Mouse (Mus musculus) midbrain, embryonic 13.5 days (tissue): ENCODE measurements at regions not wholly inside any gene's neighbourhood (a gene's known extent, or its start where the extent isn't known, plus 50 kb on each side); places are given as distances from the start of the nearest gene placed in this dataset.

ENCODE experiments used
- ATAC-seq: fragments of 200-750 bp; cut with Nextera tagmentation; 2 replicates; pipeline ENCODE4 v1.8.0; 2017; ENCODE audit warnings: mild to moderate bottlenecking, moderate TSS enrichment, moderate library complexity
- H3K27ac ChIP-seq: fragments of 300-500 bp; sonication (generic); 2 replicates; pipeline ENCODE4 v1.5.1; 2015; ENCODE audit warnings: inconsistent platforms, mild to moderate bottlenecking, moderate library complexity
- H3K27me3 ChIP-seq: fragments of 300-500 bp; sonication (generic); 2 replicates; pipeline ENCODE4 v1.6.1; 2015; ENCODE audit warnings: mild to moderate bottlenecking, inconsistent platforms
- H3K36me3 ChIP-seq: fragments of 300-500 bp; sonication (generic); 2 replicates; pipeline ENCODE4 v1.6.1; 2015; ENCODE audit warnings: mild to moderate bottlenecking, inconsistent platforms
- H3K4me1 ChIP-seq: fragments of 300-500 bp; sonication (generic); replicated peaks from 2 replicates; pipeline ENCODE4 v1.6.1; 2015; ENCODE audit warnings: inconsistent platforms
- H3K4me2 ChIP-seq: fragments of 300-500 bp; sonication (generic); replicated peaks from 2 replicates; pipeline ENCODE4 v1.6.1; 2015; ENCODE audit warnings: moderate library complexity, mild to moderate bottlenecking, inconsistent platforms
- H3K4me3 ChIP-seq: fragments of 300-500 bp; sonication (generic); replicated peaks from 2 replicates; pipeline ENCODE4 v1.5.1; 2015; ENCODE audit warnings: mild to moderate bottlenecking, inconsistent platforms
- H3K9ac ChIP-seq: fragments of 300-500 bp; sonication (generic); replicated peaks from 2 replicates; pipeline ENCODE4 v1.6.1; 2015; ENCODE audit warnings: mild to moderate bottlenecking, inconsistent platforms
- H3K9me3 ChIP-seq: fragments of 300-500 bp; sonication (generic); 2 replicates; pipeline ENCODE4 v1.6.1; 2016; ENCODE audit warnings: mild to moderate bottlenecking, inconsistent platforms
- WGBS: fragments of 180-500 bp; shearing (Covaris S2); methylation state at CpG from one replicate; pipeline ENCODE4 v1.1.7; 2015; 5-methylcytosine and 5-hydroxymethylcytosine counted together

DNA sequence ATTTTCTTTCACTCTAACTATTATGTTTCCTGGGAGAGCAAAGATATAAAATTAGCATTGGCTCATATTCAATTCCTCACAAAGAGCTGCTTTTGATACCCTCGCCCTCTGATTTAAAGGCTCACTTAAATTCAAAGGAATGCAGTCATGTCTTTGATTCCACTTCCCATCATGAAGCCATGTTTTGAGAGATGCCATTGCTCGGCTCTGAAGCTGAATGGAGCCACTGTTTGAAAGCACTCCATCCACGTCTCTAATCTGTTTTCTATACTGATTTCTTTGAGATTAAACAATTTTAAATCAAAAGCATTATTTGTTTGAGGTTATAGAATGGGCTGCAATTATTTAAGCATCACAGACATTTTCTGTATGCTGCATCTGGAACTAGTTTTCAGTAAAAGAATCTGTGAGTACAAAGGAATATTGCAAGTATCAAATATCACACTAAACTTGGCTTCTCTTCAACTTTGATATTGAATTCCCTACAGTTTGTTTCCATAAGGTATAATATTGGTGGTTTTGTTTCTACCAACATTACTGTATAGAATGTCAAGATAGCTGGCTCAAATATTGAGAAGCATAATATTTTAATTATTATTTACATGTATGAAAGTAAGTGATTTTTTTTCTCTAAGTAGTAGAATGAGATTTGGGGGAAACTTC is 126.4 kb downstream of the Rpl10l start:
- H3K9ac ChIP-seq, result no peak overlapping the region
- no peak overlapping the region for H3K4me2 ChIP-seq
- no peak overlapping the region for H3K4me3 ChIP-seq
- no peaks in the 10 kb centered on the region for H3K27me3 ChIP-seq
- no peaks in the 10 kb centered on the region for H3K36me3 ChIP-seq
- H3K9me3 ChIP-seq, result no peaks in the 10 kb centered on the region
- H3K4me1 ChIP-seq, result no peaks in the 10 kb centered on the region
- ATAC-seq, result no peak
- H3K27ac ChIP-seq, result no peak overlapping the region
- WGBS, result 7% methylated on average over 3 of the region's 3 CpGs

DNA sequence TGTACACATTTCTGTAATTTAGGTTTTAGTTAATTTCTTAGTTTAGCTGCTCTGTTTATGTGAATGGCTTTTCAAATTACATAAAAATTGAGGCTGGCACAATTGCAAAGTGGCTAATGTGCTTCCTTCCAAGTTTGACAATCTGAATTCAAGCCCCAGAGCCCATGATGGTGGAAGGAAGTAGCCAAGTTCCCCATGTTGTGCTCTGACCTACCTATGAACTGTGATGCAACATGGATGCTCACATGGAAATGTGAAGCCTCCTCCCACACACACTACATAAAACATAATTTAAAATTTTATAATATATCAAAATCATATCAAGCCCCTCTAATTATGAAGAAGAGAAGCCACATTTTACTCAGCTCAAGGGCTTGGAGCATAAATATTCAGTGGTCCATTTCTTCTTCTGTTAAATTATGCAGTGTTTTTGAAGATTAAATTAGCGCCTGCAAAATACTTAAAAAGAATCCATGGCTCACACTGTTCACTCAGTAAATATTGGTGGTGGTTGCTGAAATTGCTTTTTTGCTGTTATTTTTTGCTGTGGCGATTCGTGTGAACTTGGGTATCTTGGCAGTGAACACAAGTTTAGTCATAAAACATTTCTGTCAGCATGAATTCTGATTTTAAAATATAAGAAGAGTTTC is 127.1 kb downstream of the Rpl10l start:
- Histone ChIP-seq H3K27me3 (no peaks in the 10 kb centered on the region), H3K4me3 (no peak overlapping the region), H3K9me3 (no peaks in the 10 kb centered on the region), H3K36me3 (no peaks in the 10 kb centered on the region), H3K27ac (no peak overlapping the region), H3K9ac (no peak overlapping the region), H3K4me1 (no peaks in the 10 kb centered on the region), H3K4me2 (no peak overlapping the region)
- no peak for ATAC-seq
- WGBS, result 60% methylated on average over 3 of the region's 3 CpGs

DNA sequence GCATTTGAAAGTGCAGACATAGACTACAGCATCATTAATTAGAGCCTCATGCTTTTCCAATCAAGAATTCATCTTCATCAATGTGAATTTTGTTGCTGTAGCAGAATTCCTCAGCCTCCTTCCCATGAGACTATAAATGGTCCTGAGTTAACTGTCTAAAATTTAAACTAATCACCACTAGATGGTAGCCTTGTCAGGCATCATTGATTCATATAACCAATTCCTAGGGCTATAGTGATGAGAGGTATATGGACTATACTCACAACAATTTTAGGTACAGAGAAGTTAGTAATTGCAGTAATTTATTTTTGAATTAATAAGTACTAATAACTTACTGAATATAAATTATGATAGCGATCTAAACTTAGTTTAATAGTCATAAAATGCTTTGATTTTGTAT is 153.3 kb downstream of the Rpl10l start:
- Histone ChIP-seq H3K9ac (no peak overlapping the region), H3K27me3 (no peaks in the 10 kb centered on the region), H3K4me3 (no peak overlapping the region), H3K4me2 (no peak overlapping the region), H3K36me3 (no peaks in the 10 kb centered on the region), H3K27ac (no peak overlapping the region), H3K9me3 (no peaks in the 10 kb centered on the region), H3K4me1 (no peaks in the 10 kb centered on the region)
- 0 out of 2 replicates have a peak, but pooled peaks have one; percentile 63 for ATAC-seq
- WGBS, result 49% methylated on average over 1 of the region's 1 CpGs

DNA sequence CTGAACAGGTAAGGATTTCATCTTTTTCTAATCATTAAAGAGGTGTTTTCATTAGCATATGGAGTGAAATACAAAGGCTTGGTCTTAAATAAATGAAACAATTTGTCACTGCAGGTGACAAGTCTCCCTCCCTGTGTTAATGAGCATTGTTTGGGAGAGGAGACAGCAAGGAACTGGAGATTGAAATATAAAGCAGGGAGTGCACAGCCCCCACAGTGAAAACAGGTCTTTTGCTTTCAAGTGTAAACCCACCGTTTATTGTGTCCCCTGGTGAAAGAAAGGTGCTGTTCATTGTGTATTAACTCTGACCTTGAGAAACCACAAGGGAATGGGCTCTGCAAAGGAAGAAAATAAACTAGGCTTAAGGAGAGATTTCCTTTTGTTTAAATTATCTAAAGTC is 164.6 kb downstream of the Rpl10l start:
- Histone ChIP-seq H3K27me3 (no peaks in the 10 kb centered on the region), H3K9me3 (no peaks in the 10 kb centered on the region), H3K4me3 (no peak overlapping the region), H3K27ac (no peak overlapping the region), H3K4me2 (no peak overlapping the region), H3K4me1 (no peaks in the 10 kb centered on the region), H3K9ac (no peak overlapping the region), H3K36me3 (no peaks in the 10 kb centered on the region)
- 12% methylated on average over 1 of the region's 1 CpGs for WGBS
- ATAC-seq, result no peak

DNA sequence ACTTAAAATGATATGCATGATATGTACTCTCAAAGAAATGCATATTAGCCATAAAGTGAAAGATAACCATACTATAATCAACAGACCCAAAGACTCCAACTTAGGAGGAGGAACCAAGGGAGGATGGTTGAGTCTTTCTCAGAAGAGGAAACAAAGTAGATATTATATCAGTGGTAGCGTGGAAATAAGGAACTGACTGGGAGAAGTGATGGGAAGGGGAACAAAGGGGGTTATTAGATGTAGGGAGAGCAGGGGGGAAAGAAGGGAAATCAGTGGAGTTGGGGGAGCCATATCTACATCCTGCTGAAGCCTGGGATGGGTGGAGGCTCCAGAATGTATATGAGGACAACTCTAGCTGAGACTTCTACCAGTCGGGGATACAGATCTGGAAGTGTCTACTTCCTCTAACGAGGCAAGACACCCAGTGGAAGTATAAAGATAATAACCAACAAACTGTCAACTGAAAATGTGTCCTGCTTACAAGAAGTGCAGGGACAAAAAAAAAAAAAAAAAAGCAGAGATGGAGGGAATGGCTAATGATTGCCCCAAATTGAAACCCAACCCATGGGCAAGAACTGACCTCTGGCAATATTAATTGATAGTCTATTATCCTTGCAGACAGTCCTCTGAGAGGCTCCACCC is 193.3 kb downstream of the Rpl10l start:
- Histone ChIP-seq H3K27me3 (no peaks in the 10 kb centered on the region), H3K4me1 (no peaks in the 10 kb centered on the region), H3K36me3 (no peaks in the 10 kb centered on the region), H3K9ac (no peak overlapping the region), H3K4me3 (no peak overlapping the region), H3K4me2 (no peak overlapping the region), H3K27ac (no peak overlapping the region), H3K9me3 (no peaks in the 10 kb centered on the region)
- ATAC-seq, result no peak
- WGBS, result 86% methylated on average over 3 of the region's 3 CpGs

DNA sequence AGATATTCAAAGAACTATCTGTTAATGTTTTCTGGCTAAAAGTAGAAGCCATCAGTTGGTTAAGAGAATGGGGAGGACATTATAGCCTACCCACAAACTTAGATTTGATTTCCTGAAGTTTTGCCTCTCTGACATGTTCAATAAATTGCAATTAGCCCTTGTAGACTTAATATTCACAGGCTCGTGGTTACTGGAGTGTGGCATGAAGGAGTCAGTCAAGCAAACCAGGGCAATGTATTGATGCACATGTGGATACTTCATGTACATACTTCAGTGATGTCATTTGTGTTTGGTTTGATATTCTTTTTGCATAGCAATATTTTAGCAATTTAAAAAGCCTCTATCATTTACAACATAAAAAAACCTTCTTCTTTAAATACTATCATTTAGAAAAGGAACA is 223.9 kb downstream of the Rpl10l start:
- Histone ChIP-seq H3K4me1 (no peaks in the 10 kb centered on the region), H3K4me2 (no peak overlapping the region), H3K9ac (no peak overlapping the region), H3K36me3 (no peaks in the 10 kb centered on the region), H3K27me3 (no peaks in the 10 kb centered on the region), H3K27ac (no peak overlapping the region), H3K9me3 (no peaks in the 10 kb centered on the region), H3K4me3 (no peak overlapping the region)
- no peak for ATAC-seq
- 68% methylated on average over 1 of the region's 1 CpGs for WGBS

- no peaks in the 10 kb centered on the region for H3K36me3 ChIP-seq
- no peak overlapping the region for H3K4me3 ChIP-seq
- no peak overlapping the region for H3K27ac ChIP-seq
- H3K4me1 ChIP-seq, result no peaks in the 10 kb centered on the region
- no peak overlapping the region for H3K9ac ChIP-seq
- H3K9me3 ChIP-seq, result no peaks in the 10 kb centered on the region
- H3K4me2 ChIP-seq, result no peak overlapping the region
- no peaks in the 10 kb centered on the region for H3K27me3 ChIP-seq
- 0 out of 2 replicates have a peak, but pooled peaks have one; percentile 43 for ATAC-seq
- 78% methylated on average over 2 of the region's 2 CpGs for WGBS
Measured at GRCm38 (mm10) chr12:66055206-66055605, 229.0 kb downstream of the Rpl10l start.

DNA sequence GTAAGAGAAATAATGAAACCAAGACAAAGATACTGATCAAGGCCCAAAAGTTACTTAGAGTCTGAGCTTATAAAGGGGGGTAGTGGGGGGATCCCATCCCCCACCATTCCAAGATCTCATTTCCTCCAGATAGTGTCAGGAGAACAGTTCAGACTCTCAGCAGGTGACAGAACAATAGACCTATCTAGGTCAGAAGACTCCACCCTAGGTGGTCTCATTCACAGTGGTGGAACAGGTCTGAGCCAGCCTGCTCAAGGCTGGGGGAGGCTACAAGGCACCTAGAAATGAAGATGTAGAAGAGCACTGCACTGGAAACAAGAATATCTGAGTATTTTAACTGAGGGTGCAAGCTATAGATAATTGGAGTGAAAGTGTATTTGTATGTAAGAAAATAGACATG is 235.3 kb downstream of the Rpl10l start:
- H3K9me3 ChIP-seq, result no peaks in the 10 kb centered on the region
- no peak for ATAC-seq

GRCm38 (mm10) chr12:66036281-66036680 is 247.9 kb downstream of the Rpl10l start:
- no peak overlapping the region for H3K4me3 ChIP-seq
- H3K9ac ChIP-seq, result no peak overlapping the region
- H3K9me3 ChIP-seq, result no peaks in the 10 kb centered on the region
- no peak overlapping the region for H3K27ac ChIP-seq
- no peak overlapping the region for H3K4me2 ChIP-seq
- WGBS, result 88% methylated on average over 2 of the region's 2 CpGs
- H3K4me1 ChIP-seq, result no peaks in the 10 kb centered on the region
- no peaks in the 10 kb centered on the region for H3K27me3 ChIP-seq
- no peaks in the 10 kb centered on the region for H3K36me3 ChIP-seq
- ATAC-seq, result no peak

More for the DNA sequence above, 235.3 kb downstream of the Rpl10l start:
- Histone ChIP-seq H3K36me3 (no peaks in the 10 kb centered on the region), H3K27ac (no peak overlapping the region), H3K9ac (no peak overlapping the region), H3K27me3 (no peaks in the 10 kb centered on the region), H3K4me2 (no peak overlapping the region), H3K4me1 (no peaks in the 10 kb centered on the region), H3K4me3 (no peak overlapping the region)

- Histone ChIP-seq H3K36me3 (no peaks in the 10 kb centered on the region), H3K4me1 (no peaks in the 10 kb centered on the region), H3K27me3 (no peaks in the 10 kb centered on the region), H3K4me3 (no peak overlapping the region), H3K9ac (no peak overlapping the region), H3K9me3 (no peaks in the 10 kb centered on the region), H3K4me2 (no peak overlapping the region), H3K27ac (no peak overlapping the region)
- ATAC-seq, result no peak
- 70% methylated on average over 1 of the region's 1 CpGs for WGBS
Measured at GRCm38 (mm10) chr12:66027535-66027934, 256.7 kb downstream of the Rpl10l start.

DNA sequence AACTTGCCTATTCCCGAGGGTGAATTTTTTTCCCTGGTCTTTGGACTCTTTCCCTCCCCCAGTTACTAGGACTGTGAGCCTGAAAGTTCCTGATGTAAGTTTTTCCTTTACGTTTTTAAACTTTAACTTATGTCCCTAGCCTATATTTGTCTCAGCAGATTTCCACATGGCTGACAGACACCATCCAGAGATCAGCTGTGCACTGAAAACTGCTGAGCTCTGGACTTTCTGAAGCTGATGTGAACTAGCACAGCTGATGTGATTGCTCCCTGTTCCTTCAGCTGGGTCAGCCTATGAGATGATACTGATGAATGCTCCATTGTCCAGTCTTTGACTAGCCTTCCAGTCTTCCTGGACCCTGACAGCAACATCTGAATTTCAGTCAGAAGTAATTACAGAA is 271.5 kb downstream of the Rpl10l start:
- ATAC-seq, result no peak
- H3K4me3 ChIP-seq, result no peak overlapping the region
- no peaks in the 10 kb centered on the region for H3K27me3 ChIP-seq
- H3K36me3 ChIP-seq, result no peaks in the 10 kb centered on the region
- 94% methylated on average over 2 of the region's 2 CpGs for WGBS
- H3K4me2 ChIP-seq, result no peak overlapping the region
- H3K27ac ChIP-seq, result no peak overlapping the region
- H3K9ac ChIP-seq, result no peak overlapping the region
- H3K9me3 ChIP-seq, result no peaks in the 10 kb centered on the region
- no peaks in the 10 kb centered on the region for H3K4me1 ChIP-seq
